Mouse (Mus musculus) forelimb bud, embryonic 11.5 days (tissue): ENCODE data around the gene Atg4a.

Source experiments
- DNase-seq: peaks from one replicate; pipeline ENCODE4 v3.0.0-alpha.2; 2012; ENCODE audit warnings: low read depth, low spot score

Gene Atg4a

DNA sequence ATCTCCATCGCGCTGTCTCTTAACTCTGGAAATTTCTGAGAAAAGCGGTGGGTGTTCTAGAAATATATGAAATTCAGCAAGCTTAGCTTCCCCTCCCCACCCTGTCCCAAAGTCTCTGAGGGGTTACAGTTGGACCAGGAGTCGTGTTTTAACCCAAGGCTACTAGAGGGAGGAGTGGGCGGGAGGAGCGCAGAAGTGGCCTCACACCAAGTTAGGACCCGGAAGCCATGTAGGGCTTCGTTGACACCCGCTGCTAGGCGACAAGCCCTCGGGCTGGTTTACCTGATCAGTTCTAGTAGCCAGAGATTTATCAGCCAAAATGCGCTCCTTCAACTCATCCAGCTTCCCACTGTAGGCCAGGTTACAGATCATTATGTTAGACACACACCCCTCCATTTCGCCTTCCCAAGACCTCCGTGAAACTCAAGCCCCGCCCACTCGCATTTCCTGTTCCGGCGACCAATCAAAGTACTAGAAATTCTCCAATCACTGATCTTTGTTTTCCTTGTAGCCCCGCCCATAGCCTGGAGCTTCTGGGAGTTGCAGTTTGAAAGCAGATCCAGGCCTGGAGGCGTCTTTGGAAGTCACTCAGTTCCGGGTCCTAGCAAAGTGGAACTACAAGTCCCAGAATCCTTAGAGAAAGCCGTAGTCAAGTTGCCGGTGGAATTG is at the start of gene Atg4a, which contains the start of gene Psmd10:
Atg4a (plus strand) TSS at position 636 of the 669 bp plus-strand sequence.
Psmd10 (minus strand) TSS at position 457 of the 669 bp plus-strand sequence.
- peak; percentile 94 for DNase-seq

DNA sequence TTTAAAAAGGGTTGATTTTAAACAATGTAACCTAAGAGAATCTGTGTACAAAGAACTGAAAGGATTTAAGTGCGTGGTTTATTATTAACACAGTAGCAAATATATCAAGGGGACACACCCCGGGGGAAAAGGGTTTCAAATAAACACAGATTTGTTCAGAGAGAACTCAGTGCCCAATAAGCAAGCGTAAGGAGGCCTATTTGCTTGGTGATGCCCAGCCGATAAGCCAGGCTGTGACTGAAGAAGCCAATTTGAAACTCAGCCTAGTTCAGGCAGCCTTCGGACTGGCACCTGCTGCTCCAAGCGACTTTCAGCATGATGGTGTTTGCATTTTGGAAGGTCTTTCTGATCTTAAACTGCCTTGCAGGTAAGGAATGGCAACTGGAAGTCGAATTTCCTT is 49.3 kb upstream of the Atg4a start, which contains the start of gene Vsig1:
Vsig1 (plus strand) TSS at position 249 of the 400 bp plus-strand sequence.
- DNase-seq = no peak

DNA sequence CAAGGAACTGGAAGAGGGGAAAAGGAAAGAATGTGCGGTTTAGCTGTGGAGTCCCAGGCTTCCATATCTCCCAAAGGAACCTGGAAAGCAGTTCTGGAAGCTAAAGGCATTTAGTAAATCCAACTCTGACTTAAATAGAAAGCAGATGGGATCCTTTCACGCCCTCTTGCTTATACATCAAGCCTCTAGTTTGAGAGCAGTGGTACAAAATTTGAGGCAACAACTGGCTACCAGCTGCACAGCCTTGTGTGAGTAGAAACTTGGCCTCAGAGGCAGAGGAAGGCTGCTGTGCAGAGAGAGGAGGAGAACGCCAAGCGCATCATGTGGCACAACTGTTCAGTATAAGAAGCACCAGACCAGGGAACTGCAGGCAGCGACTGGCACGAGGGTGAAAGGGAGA is 35.4 kb upstream of the Atg4a start:
- DNase-seq = no peak

DNA sequence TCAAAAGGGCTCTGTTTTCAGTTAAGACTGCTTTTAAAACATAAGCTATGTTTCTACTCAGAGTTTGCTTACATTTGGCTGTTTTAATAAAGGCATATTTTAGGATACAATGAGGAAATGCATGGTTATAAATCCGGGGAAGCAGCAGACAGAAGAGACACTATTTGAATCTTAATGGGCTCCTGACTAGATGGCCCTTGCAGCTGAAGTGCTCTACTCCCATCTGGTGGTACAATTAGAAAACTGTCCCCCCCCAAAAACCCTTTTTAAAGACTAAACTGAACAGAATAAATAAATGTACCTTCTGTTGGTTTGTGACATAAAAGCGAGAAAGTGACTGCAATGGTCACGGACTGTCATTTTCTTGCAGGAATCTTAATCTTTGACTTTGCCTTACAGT is 24.6 kb upstream of the Atg4a start:
- DNase-seq = no peak

DNA sequence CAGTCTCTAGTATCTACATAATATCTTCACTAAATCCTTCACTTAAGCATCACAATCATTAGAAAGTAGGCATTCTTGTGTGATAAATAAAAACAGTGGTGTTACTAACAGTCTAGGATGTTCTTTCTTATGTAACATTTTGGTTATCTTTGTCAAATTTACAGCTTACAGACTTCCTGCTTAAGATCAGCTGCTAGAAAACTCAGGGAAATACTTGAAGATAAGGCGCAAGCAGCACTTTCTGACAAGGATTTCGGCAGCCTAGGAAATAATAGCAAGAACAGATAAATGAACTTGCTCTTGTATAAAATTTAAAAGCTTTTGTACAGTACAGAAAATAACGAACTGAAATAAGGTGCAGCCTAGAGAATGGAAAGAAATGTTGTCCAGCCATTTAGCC is 23.4 kb upstream of the Atg4a start:
- DNase-seq = no peak

DNA sequence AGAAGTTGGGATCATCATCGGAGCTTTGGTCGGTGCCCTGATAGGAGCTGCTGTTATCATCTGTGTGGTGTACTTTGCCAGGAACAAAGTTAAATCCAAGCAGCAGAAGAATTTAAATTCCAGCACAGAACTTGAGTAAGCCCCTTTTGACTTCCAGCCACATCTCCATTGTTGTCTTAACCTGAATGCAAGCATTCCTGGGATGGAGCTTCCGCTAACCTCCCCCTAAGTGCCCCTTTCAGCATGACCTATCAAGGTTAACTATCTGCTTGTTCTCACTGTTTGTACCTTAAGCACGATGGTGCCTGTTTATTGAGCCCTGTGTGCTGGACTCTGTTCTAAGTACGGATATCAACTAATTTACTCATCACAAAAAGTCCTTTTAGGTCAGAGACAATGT is 20.4 kb upstream of the Atg4a start:
- no peak for DNase-seq

DNA sequence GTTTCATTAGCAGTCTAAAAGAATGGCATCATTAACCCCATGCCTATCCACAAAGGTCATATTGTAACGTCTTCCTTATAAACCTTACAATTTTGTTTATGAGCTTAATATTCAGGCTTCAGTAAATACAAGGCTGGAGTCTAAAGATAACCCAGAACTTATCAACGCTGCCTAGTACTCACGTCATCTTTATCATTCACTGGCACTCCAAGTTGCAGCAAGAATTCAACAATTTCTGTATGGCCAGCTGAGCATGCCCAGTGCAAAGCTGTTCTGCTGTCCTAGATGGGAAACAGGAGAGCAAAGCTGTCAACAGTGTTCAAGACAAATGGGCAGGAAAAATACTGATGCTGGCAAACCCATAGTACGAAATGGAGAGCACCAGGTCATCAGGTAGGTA is 3.1 kb upstream of the Atg4a start:
- DNase-seq = no peak

DNA sequence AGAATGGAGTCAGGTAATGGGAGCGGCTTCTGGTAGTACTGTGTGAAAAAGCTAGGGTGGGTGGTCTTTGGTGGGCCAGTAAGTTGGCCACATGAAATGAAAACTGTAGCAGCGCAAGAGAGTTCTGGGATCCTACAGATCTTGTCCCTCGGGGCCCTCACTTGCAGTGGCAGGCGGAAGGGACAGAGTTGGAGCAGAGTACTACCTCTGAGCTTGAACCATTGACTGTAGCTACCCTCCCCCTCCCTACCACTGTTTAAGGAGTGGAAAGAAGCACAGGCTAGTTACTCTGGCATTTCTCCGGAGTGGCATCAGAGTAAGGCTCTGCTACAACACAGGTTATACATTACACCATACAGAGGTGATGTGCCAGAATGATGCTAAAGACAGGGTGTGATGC is 252 bp downstream of the Atg4a start:
- no peak for DNase-seq

DNA sequence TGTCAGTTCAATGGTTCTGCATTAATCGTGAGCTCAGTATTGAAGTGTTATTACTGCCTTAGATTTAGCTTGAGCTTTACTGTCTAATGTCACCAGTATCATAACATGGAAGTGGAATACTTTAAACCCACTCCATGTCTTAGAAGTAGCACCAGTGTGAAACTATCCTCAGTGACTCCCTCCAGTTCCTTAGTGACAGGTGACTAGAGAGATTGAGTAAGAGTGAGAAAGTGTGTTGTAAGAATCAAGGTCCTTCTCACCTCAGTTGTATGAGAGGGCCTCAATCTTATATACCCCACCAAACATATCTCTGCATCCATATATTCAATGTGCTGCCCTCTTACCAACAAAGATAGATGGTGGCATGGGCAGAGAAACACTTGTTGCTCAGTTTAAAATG is 22.2 kb downstream of the Atg4a start:
- DNase-seq = no peak

DNA sequence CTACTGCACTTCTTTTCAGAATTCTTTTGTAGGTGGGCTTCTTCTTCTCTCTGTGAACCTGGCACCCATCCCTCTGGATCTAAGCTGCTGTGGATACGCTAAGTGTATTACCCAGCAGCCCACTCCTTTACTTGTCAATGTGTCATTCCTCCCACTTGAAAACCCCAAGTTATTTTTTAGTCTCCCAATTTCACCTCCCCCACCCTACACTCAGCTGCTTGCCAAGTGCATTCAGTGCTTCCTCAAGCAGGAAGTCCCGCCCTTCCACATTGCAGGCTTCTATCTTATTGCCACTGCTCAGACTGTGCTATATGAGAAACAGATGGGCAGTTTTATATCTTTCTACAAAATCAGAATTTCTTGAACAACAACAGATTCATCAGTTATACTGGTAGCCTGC is 22.8 kb downstream of the Atg4a start:
- DNase-seq = no peak

DNA sequence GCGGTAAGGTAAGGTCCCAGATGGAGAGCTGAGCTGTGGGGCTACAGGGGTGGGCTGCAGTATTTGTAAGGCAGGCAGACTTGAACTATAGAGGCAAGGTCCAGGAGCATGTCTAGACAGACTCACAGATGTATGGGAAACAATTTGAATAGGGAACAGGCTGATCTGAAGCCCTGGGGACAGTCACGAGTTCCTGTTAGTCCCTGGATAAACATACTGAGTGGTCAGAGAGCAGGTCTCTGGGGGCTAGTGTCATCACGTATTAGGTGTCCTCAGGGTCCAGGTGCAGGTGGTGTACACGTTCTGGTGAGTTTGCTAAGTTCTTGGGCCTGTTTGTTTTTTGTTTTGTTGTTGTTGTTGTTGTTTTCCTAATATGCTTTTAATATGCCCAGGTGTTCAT is 23.5 kb downstream of the Atg4a start:
- no peak for DNase-seq

DNA sequence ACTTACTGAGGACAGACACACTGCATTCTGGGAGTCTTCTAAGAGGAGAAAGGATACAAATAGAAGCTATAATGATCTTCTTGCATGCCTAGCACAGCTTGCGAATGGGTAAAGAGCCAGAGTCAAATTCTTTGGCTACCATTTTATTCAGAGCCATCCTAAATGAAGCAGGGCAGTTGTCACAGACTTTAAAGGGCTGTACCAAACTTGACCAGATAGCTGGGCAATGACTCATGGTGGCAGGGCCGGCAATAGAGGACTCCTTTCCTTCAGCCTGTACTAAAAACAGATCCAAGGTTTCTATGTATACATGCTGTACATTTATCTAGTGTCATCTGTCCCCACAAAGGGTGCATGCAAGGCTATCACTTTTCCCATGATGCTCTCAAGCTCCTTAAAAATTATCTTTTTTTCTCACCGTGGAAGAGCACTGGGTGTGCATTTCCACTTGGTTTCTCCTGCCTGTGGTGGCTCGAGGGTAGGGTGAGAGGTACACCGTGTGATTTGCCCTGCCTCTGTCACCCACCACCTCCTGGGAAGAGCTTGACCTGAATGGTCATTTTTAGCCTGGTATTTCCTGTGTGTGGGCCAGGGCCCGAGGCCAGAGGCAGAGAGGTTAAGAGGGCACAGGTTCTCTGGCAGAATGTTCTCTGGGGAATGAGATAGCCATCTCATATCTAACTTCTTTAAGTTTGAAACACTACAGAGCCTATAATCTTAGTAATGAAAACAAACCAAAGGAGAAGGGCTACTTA is 26.7 kb downstream of the Atg4a start:
- DNase-seq = no peak

DNA sequence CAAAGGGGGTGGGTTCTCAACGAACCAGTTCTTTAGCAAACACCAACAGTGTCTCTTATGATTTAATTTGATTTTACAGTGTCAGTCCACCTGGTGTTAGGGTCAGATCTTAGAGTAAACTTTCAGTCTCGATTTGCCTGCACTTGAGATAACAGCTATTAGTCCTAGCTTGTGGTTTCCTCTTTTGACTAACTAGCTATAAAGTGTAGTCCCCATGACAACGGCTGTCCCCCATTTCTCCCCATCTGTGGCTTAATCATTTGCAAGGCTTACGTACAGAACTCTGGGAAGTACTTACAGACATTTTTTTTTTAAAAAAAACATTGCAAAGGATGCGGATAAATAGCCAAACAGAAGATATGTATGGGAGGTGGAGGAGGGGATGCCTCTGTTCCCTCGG is 28.1 kb downstream of the Atg4a start:
- DNase-seq = no peak

DNA sequence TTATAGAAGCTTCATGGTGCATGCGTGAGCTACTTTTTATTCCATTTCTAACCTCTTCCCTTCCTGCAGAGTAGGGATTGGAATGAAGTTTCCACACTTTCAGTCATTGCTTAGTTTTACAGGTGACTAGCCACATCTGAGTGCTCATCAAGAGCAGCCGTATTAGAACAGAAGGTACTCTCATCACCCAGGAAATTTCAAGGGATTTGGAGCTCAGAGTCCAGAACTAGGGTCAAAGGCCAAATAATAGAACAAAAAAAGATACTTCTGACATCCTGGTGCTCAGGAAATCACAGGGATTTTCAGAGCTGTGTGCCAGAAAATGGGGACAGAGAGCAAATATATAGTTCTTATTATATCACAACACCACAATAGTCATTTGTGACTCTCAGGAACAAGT is 28.5 kb downstream of the Atg4a start:
- DNase-seq = no peak

DNA sequence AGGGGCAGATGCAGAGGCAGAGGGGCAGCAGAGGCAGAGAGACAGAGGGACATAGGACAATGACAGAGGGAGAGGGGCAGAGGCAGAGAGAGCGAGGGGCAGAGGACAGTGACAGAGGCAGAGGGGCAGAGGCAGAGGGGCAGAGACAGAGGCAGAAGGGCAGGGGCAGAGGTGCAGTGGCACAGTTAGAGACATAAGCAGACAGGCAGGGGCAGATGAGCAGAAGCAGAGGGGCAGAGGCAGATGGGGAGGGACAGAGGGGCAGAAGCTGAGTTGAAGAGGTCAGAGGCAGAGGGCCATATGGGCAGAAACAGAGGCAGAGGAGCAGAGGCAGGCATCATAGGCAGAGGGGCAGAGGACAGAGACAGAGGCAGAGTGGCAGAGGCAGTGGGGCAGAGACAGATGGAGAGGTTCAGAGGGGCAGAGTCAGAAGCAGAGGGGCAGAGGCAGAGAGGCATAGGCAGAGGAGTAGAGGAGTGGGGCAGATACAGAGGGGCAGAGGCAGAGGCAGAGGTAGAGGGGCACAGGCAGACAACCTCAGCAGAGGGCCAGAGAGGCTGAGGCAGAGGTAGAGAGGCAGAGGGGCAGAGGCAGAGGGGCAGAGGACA is 40.3 kb downstream of the Atg4a start:
- DNase-seq = no peak

DNA sequence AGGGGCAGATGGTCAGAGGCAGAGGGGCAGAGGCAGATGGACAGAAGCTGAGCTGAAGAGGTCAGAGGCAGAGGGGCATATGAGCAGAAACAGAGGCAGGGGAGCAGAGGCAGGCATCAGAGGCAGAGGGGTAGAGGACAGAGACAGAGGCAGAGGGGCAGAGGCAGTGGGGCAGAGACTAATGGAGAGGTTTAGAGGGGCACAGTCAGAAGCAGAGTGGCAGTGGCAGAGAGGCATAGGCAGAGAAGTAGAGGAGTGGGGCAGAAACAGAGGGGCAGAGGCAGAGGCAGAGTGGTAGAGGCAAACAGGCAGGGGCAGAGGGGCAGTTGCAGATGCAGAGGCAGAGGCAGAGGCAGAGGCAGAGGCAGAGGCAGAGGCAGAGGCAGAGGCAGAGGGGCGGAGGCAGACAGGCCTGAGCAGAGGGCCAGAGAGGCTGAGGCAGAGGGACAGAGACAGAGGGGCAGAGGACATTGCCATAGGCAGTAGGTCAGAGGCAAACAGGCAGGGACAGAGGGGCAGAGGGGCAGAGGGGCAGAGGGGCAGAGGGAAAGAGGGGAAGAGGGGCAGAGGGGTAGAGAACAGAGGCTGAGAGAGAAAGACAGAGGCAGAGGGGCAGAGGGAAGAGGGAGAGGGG is 41.3 kb downstream of the Atg4a start:
- DNase-seq = no peak

DNA sequence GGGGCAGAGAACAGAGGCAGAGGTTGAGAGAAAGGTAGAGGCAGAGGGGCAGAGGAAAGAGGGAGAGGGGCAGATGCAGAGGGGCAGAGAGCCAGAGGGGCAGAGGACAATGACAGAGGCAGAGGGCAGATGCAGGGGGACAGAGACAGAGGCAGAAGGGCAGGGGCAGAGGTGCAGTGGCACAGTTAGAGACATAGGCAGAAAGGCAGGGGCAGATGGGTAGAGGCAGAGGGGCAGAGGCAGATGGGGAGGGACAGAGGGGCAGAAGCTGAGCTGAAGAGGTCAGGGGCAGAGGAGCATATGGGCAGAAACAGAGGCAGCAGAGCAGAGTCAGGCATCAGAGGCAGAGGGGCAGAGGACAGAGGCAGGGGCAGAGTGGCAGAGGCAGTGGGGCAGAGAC is 42.2 kb downstream of the Atg4a start:
- no peak for DNase-seq

DNA sequence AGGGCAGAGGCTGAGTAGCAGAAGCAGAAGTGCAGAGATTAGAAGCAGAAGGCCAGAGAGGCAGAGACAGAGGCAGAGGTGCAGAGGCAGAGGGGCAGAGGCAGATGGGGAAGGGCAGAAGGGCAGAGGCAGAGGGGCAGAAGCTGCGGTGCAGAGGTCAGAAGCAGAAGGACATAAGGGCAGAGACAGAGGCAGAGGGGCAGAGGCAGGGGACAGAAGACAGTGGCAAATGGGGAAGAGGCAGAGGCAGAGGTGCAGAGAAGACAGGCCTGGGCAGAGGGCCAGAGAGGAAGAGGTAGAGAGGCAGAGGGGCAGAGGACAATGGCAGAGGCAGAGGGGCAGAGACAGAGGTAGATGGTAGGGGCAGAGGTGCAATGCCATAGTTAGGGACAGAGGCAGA is 193.0 kb downstream of the Atg4a start:
- DNase-seq = no peak

DNA sequence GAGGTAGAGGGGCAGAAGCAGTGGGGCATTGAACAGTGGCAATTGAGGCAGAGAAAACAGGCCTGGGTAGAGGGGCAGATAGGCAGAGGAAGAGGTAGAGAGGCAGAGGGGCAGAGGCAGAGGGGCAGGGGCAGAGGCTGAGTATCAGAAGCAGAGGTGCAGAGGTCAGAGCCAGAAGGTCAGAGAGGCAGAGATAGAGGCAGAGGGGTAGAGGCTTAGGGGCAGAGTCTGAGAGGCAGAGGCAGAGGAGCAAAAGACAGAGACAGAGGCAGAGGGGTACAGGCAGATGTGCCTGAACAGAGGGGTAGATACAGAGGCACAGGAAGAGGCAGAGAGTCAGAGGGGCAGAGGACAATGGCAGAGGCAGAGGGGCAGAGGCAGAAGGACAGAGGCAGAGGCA is 193.6 kb downstream of the Atg4a start:
- DNase-seq = no peak

DNA sequence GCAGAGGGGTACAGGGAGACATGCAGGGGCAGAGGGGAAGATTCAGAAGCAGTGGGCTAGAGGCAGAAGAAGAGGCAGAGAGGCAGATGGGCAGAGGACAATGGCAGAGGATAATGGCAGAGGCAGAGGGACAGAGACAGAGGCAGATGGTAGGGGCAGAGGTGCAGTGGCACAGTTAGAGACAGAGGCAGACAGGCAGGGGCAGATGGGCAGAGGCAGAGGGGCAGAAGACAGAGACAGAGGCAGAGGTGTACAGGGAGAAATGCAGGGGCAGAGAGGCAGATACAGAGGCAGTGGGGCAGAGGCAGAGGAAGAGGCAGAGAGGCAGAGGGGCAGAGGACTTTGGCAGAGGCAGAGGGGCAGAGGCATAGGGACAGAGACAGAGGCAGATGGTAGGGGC is 194.5 kb downstream of the Atg4a start:
- DNase-seq = no peak

DNA sequence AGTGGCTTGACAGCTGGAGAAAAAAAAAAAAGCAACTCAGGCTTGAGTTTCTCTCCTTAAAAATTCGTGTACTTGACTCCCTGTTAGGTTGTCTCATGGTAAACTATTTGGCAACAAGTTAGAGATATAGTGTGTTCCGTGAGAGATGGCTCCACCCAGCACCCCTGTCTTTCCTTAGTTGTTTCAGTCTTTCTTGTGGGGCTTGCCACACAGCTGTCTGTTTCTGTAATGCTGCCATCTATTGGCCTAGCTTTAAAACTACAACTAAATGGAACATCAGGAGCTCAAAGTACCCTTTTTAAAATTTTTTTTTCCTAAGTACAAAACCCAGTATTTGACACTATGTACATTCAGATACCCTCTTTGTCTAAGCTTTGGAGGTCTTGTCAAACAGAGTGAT is 200.0 kb downstream of the Atg4a start:
- no peak for DNase-seq

DNA sequence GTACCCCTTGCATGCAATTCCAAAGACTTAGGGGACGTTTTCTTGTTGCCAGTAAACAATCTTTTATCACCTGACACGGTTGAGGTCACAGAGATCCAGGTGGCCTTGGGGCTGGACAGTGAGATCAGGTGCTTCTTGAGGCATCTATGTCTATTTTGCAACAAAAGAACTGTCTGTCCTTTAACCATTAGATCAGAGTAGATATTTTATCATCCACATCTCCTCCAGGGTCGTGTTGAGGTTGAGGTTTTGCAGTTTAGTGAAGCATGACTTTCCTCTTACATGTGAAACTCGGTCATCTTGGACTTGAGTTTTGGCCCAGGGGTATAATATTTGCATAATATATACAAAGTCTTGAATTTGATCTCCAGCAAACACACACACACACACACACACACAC is 200.9 kb downstream of the Atg4a start:
- no peak for DNase-seq
